Mouse (Mus musculus) CD4-positive helper T cell, adult 2 months (primary cell): Measurements from ENCODE around the gene Ccna1.

Experiments
- DNase-seq: peaks from one replicate; pipeline ENCODE4 v3.0.0-alpha.2; 2012; ENCODE audit warnings: low read depth, missing footprints, low spot score

Ccna1 gene

DNA sequence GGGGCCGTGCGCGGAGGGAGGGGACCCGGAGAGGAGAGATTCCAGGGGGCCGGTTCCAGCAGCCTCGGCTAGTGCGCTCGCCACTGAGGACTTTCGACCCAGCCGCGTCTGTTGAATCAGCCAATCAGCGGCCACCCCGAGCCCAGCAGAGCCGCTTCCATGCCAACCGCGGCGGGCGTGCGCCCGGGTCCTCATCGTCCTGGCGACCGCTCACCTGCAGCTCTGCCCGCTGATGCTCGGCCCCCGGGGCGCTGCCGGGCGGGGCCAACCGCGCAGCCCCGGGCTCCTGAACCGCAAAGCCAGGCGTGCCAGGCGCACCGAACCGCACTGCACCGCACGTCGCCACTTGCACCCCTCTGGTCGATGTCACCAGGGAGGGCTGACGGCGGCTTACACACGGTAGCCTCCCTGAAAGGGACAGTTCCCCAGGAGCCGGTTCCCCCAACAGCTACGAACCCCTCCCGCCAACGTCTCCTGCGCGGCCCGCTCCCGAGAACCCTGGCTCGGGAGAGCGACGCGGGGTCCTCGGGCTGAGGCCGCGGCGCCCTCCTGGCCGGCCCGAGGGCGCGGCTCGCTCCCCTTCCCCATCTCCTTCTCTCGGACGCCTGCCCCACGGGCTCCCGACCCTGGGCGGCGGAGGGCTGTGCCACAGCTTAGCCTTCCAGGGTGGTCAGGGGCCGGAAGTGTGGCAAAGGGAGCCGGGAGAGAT lies at the start of gene Ccna1:
Gene Ccna1, minus strand, starts transcription at position 464 of the 709 bp plus-strand sequence.
- DNase-seq = no peak

DNA sequence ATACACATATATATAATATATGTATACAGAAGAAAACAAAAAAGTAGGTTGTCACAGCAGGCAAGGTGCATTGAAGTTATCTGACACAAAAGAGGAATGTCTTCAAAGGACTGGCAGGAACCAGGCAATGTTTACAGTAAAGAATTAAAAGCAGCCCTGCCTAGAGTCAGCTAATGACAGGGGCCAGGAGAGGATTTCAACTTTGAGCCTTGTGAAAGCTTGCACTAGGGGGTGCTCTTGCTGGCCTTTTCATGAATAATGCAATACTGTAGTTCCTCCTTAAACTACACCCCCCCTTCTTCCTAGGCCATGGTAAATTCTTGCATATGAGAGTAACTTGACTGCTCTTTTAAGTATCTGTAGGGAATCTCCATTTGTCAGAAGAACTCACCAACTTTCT lies 45.8 kb upstream of the Ccna1 start:
- no peak for DNase-seq

DNA sequence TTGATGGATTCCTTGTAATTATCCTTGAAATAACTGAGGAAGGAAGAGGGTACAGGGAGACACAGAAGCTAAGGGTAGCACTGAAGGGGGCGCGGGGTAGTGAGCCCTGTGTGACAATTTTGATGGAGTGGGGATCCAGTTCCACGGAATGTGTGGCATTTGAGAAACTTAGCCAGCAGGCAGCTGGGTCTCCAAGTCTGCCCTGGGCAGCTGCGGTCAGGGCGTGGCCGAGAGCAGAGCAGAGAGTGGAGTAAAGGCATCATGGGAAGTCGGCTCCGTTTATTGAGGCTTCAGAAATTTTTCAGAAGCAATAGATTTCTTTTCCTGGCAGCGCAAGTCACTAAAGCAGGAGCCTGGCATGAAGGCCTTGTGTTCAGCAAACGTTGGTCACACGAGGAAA lies 43.7 kb upstream of the Ccna1 start:
- no peak for DNase-seq

DNA sequence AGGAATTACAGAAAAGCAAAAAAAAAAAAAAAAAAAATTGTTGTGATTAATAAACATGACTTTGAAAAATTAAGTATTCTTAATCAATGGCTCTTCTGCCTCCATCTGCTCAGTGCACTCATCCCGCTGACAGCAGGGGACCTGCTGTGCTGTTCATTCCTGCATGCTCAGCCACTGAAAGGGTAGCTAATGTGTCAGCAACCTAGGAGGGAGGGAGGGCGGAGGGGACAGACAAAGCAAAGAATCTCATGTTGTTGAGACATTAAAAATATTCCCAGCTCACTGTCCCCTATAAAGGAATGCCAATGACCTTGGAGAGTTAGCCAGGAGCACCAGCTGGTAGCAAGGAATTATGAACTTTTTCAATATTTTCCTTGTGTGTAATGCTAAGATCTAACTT lies 42.7 kb upstream of the Ccna1 start:
- DNase-seq = no peak

DNA sequence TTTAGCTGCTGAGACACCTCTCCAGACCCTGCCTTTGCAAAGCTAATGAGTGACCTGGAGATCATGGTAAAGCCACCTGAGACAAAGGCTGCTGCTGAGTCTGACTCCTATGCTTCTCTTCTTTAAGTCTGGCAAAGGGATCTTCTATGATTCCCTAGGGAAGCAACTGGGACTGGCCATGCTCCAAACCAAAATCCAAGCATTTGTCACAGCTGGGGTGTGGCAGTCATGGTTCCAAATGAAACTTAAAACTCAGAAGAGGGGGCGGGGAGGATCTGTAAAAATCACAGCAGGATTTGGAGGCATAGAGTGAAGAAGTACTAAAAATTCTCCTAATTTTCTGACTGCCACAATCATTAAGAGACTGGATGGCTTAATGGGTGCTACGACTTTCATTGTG lies 41.9 kb upstream of the Ccna1 start:
- DNase-seq = no peak

DNA sequence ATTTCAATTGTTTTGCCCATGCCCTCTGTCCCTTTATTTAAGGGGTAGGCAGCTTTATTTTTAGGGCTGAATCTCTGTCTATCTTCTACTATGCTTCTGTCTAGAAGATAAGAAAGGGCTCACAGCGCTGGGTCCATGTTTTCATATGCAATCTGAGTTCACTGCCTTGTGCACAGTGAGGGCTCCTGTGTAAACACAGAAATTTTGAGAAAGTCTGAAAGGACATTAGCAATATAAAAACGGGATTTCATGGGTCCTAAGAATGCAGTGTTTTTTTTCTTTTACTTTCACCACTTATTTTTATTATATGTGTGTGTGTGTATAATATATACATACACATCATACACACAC lies 41.3 kb upstream of the Ccna1 start:
- no peak for DNase-seq

DNA sequence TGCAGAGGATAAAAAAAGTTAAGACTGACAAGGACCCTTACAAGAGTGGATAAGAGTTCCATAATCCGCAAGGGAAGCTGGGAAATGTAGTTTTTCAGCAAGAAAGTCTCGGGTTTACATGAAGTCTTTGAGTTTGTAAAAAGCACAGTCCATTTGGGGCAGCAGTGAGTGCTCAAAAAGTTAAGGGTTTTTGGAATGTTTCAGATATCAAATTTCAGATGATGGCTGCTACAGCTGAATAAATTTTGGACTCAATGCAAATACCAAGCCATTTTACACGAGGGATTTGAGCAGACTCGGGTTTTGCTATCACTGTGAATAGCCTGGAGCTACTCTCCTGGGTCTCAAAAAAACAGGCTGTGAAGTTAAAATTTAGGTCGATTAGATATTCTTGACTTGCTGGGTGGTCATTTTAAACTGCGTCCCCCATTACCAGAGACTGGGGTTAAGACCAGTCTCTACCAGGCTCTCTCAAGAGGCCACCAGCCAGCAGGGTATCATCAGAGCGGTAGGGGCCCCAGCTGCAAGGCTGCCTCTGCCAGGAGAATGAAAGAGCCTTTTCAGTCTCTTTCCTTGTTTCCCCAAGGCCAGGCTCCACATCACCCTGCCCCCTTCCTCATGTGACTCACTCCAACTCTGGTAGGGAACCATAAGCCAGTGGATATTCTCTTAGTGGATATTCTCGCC lies 40.8 kb upstream of the Ccna1 start:
- DNase-seq = no peak

DNA sequence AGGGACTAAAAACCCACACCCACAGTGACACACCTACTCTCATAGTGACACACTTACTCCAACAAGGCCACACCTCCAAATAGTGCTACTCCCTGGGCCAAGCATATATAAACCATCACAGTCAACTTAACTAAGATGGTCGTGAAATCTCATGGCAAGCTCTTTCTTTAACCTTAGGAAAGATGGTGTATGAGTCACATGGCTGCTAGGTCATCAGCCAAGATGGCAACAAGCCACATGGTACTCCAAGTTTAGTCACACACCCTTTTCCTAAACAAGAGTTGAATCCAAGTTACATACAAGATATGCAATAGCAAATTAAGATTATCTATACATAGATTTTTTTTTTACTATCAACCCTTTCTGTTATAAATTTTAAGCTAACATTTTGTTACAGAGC lies 37.9 kb upstream of the Ccna1 start:
- no peak for DNase-seq

DNA sequence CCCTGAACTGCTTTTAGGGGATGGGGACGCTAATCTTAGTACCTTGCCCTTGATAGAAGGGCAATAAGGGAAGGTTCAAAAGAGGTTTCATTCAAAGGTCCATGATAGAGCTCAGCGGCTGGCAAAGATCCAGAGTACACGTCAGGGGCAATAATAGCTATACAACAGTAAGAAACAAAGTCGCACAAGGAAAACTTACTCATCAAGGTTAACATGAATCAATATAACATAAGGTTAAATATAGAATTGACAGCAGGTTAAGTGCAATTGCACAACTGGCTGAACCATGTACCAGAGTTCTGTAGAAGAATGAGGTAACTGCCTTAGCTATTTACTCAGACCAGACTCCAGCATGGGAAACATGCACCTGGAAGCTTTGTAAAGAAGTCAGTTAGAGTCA lies 34.0 kb upstream of the Ccna1 start:
- DNase-seq = no peak

DNA sequence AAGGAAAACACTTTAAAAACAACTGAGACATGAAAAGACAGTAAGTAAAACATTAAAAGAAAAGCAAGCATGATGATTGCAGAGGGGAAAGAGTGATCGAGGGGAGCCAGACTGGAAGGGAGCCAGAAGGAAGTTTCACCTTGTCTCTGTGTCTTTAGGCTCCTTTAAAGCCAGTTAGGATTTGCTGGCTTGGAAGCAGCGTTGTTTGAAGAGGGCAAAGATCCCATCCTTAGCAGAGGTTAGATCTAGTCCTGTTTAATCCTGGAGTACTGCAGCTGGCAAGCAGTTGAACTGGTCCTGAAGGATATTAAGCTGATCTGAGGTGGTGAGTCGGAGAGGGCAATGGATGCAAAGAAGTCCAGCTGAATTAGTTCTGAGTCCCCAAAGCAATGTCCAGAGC lies 33.5 kb upstream of the Ccna1 start:
- no peak for DNase-seq

DNA sequence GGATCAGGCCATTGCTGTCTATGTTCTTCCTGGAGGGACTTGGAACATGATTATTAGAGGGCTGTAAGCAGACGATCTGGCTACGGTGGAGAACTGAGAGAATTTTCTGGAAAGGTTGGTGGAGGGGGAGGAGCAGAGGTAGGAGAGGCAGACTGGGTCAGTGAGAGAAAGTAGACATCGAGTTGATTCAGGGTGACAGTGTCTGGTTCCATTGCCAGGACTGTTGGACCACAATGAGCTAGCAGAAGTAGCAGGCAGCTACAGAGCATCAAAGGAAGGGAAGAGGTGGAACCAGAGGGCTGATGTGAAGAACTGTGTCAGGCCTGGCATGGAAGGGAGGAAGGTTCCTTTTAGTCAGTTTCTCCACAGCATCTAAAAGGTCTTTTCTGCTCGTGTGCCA lies 33.1 kb upstream of the Ccna1 start:
- no peak for DNase-seq

DNA sequence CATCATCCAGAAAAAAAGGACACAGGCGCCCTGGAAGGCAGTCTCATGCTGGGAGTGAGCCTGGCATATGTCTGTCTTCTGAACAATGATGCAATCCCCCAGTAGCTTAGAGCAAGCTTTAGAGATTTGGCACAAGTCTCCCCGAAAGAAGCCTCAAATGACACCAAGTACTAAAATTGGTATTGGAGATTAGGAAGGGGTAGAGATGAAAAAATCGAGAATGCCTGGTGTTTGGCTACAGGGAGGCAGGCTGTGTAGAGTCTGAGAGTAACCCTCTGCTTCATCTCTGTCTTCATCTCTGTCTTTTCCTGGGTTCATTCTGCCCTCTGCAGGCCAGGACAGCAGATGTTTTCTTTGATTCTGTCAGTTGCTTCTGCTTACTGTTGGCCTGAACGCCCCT lies 32.1 kb upstream of the Ccna1 start:
- DNase-seq = no peak

DNA sequence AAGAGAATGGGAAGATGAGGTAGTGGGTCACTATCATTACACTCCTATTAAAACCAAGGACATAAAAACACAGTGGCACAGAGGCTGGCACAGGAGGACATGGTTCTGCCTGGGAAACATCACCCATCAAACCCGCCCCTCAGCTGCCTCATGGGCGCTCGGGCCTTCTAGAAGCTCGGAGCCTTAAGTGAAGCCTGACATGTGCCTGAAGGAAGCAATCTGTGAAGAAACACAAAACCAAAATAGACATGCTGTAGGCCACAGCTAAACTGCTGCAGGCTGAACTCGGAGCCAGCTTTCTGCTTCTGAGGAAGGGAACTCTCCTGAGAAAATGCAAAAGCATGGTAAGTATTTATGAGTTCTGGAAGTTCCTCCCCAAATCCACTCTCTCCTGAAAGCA lies 31.6 kb upstream of the Ccna1 start:
- no peak for DNase-seq

DNA sequence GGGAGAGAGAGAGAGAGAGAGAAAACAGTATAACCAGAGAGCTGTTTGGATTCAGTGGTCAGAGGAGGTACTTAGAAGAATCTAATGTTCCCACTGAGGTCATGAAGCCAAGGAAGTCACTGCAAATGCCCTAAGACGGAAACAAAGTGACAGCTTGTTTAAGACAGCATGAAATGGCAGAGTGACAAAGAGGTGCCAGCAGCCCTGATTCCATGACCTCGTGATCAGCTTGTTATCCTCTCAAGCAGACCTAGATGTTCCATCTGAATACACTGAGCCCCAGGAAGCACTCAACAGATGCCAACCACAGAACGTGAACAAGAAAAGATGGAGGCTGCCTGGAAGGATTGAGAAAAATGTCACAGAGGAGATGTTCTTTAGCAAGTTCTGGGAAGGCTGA lies 30.4 kb upstream of the Ccna1 start:
- no peak for DNase-seq

DNA sequence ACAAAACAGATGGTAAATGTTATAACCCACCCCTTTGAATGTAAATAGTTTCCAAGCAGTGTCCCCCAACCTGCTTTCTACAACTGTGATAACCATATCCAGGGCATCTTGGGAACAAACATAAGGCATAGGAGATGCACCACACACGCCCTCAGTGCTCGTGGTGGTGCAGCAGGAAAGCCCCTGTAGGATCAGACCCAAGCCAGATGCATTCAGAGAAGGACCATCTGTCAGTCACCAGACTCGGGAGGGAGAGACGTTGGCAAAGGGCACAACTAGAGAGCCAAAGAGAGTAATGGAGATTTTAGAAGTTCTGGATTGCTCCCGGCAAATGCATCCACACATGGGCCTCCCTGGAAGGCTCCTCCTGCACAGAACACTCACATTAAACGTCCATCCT lies 29.5 kb upstream of the Ccna1 start:
- no peak for DNase-seq

DNA sequence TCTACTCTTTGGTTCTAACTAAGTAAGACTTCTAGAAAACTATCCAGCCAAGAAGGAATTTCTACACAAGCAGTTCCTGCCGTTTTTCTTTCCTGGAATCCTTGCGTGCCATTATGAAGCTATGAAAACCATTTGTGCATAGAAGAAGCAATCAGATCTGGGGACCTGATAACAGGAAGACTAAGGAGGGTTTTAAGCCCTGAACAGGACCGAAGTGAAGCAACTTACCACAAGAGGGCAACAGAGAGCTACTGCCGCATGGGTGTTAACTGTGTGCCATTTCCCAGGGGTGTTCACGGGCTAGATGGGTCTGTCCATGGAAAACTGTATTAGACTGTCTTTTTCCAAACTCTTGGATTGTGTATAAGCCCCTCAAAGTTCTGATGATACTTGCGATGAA lies 24.8 kb upstream of the Ccna1 start:
- DNase-seq = peak; percentile 44

DNA sequence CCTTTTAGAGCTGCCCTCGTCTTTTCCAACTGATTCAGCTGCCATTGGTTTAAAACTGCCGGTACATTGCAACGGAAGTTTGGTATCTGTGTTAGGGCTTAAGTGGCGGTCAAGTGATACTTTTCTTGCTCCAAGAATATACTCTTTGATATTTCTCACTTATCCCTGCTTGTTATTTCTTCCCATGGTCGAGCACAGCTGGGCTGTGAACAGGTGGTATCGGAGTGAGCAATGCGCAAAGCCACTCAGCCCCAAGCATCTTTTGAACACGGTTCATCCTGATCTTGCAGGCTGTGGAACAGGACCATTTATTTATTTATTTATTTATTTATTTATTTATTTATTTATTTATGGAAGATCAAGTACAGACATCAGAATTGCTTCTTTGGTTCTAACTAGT lies 24.3 kb upstream of the Ccna1 start:
- DNase-seq = no peak

DNA sequence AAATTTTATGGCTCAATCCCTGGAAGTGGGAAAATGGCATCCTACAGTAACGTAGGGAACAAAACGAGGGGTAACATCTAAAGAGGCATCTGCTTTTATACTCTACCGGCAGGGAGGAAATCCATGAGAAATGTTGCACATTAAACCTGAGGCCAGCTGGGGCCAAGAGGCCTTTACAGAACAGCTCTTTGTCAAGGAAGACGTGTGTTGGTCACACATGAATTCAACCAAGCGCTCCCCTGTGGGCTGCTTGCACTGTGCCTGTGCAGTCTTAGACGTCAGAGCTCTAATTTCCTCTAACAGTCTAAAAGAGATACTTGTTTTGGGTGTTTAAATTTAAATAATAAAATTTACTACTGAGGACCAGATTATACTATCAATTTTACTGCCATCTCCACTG lies 22.9 kb upstream of the Ccna1 start:
- DNase-seq = no peak

DNA sequence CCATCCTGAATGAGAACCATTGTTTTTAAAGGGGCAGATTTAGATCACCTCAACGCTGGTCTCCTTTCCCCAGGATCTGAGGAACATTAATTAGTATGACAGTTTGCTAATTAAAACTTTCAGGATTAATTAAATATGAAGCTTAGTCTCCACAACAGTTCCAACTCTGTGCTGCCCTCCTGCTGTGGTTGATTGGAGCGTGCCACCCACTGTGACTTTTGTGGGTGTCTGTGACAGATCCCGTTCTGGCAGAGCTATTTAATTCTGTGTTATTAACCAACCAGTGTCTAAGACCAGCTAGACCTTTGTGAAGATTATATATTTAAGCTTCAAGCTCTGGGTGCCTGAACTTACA lies 20.0 kb upstream of the Ccna1 start:
- DNase-seq = no peak

DNA sequence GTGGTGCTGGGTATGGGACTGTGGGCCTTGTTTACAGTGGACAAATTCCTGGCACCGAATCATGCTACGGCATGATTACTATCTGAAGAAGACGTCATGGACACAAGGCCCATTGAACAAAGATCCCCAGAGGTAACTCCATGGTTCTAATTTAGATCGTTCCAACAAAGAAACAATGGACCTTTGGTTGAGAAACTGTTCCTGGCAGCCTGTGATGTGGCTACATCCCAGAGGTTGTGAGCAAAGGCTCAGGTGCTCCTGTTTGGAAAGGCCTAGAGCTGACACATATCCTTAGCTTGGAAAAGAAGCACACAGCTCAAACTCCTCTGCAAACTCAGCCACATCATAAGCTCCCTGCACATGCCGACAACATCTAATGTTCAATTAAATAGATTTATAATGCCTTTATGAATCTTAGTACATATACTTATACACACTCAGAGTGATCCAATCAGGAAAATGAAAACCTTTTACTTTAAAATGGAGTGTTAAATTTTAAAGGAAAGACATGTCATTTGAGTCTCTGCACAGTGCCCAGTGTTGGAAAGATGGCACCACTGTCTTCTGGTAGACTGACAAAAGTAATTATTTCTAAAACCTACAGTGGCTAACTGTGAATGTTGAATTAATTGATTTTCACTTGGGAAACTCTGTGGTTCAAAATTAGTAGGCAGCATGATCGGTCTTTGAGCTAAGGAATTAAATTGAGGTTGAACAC lies 19.4 kb upstream of the Ccna1 start:
- no peak for DNase-seq

DNA sequence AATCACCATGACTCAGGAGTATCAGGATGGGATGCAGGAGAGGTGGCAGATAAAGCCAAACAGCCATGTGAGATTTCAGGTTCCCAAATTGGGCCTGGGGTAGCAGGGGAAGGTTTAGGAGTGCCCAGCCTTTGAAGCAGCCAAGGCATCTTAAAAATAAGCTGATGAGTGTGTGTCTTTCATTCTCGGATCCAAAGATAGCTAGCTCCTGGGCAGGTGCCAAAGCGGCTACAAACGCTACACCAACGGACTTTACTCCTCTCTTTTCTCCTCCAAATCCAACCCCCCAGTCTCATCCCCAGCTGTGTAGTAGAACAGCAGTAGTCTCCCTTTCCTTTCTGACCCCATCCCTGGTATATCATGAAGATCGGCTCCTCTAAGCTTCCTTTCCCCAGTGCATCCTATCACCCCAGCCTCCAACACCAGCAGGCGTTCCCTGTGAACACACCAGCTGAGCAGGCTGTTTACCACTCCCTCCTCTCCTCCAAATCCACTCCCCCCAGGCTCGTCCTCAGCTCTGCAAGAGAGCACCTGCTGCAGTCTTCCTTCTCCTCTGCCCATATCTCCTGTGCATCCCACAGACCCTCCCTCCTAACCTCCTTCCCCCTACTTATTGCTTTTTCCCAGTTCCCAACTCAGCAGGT lies 12.6 kb upstream of the Ccna1 start:
- DNase-seq = no peak

DNA sequence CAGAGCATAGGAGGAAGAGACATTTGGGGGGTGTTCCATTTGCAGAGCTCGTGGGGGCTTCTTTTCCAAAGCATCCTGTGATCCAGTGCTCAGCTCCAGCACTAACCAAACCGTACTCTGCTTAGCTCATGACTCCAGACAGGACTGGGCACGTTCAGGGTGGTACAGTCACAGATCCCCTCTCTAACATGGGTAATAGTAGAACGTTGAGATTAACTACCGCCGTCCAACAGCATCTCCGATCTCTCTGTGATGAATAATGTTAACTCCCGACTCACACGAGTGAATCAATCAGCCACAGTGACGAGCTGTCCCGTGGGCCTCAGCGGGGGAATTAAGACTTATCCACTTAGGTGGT lies 11.3 kb upstream of the Ccna1 start:
- DNase-seq = no peak
